Mouse (Mus musculus) forebrain, embryonic 11.5 days (tissue): ENCODE data around the gene Ppp6r1. TPM values are rescaled to one million over a fixed set of nuclear protein-coding genes. Genes with fewer than 3 reads are reported as not detected.
A peak's percentile ranks its signal among the peaks of the same experiment; 100 is the strongest.

ENCODE experiments used
- ATAC-seq: fragments of 200-750 bp; cut with Nextera tagmentation; replicated peaks from 2 replicates; pipeline ENCODE4 v1.8.0; 2017; ENCODE audit warnings: moderate TSS enrichment; ENCODE audit not compliant: low FRiP score
- DNase-seq: peaks from one replicate; pipeline ENCODE4 v3.0.0-alpha.2; 2017; ENCODE audit warnings: low spot score
- H3K27ac ChIP-seq: fragments of 300-500 bp; sonication (generic); 2 replicates; pipeline ENCODE4 v1.5.1; 2014; ENCODE audit warnings: low read depth, low read length
- H3K27me3 ChIP-seq: fragments of 300-500 bp; sonication (generic); 2 replicates; pipeline ENCODE4 v1.6.1; 2014; ENCODE audit warnings: mild to moderate bottlenecking, low read length, mixed read lengths; ENCODE audit not compliant: control insufficient read depth, insufficient read depth
- H3K36me3 ChIP-seq: fragments of 300-500 bp; sonication (generic); 2 replicates; pipeline ENCODE4 v1.6.1; 2014; ENCODE audit warnings: mild to moderate bottlenecking, low read length, moderate library complexity, mixed read lengths; ENCODE audit not compliant: control insufficient read depth, insufficient read depth
- H3K4me1 ChIP-seq: fragments of 300-500 bp; sonication (generic); replicated peaks from 2 replicates; pipeline ENCODE4 v1.6.1; 2014; ENCODE audit warnings: low read length, mixed read lengths; ENCODE audit not compliant: control insufficient read depth, insufficient read depth
- H3K4me2 ChIP-seq: fragments of 300-500 bp; sonication (generic); 2 replicates; pipeline ENCODE4 v1.6.1; 2014; ENCODE audit warnings: low read depth, mild to moderate bottlenecking, low read length, moderate library complexity, mixed read lengths; ENCODE audit not compliant: severe bottlenecking
- H3K4me3 ChIP-seq: fragments of 300-500 bp; sonication (generic); 2 replicates; pipeline ENCODE4 v1.5.1; 2014; ENCODE audit warnings: low read depth, low read length
- H3K9ac ChIP-seq: fragments of 300-500 bp; sonication (generic); 2 replicates; pipeline ENCODE4 v1.6.1; 2014; ENCODE audit warnings: low read length
- H3K9me3 ChIP-seq: fragments of 300-500 bp; sonication (generic); 2 replicates; pipeline ENCODE4 v1.6.1; 2016; ENCODE audit warnings: low read length, mixed read lengths; ENCODE audit not compliant: control insufficient read depth
- WGBS: fragments of 180-500 bp; shearing (Covaris S2); extraction: QIAGEN DNeasy Blood & Tissue Kit; methylation state at CpG from one replicate; pipeline ENCODE4 v1.1.7; 2014; 5-methylcytosine and 5-hydroxymethylcytosine counted together
- polyA plus RNA-seq: library from polyadenylated mRNA; unstranded; fragments of >200 nt; fragmentation: Nextera tagmentation; extraction: Ambion mirVana; gene quantifications from 2 replicates; pipeline ENCODE4 v1.2.1, GENCODE M21; 2014

Gene Ppp6r1
- polyA plus RNA-seq, 1 experiment from 2014 or later, result 7.1 TPM

- 93% methylated on average over 7 of the region's 7 CpGs for WGBS
- no peak for ATAC-seq
- peak; percentile 19 for DNase-seq
- Histone ChIP-seq H3K9me3 (no peaks in the 10 kb centered on the region), H3K4me1 (no peaks in the 10 kb centered on the region), H3K36me3 (peaks cover 14% of the 10 kb centered on the region), H3K4me3 (no peak overlapping the region), H3K27ac (no peak overlapping the region), H3K27me3 (no peaks in the 10 kb centered on the region), H3K4me2 (no peak overlapping the region), H3K9ac (no peak overlapping the region)
Observed at GRCm38 (mm10) chr7:4641956-4642355, 16.9 kb downstream of the Ppp6r1 start.

GRCm38 (mm10) chr7:4641155-4641554 is 17.7 kb downstream of the Ppp6r1 start:
- H3K4me2 ChIP-seq, result no peak overlapping the region
- WGBS, result 80% methylated on average over 11 of the region's 11 CpGs
- no peaks in the 10 kb centered on the region for H3K4me1 ChIP-seq
- H3K4me3 ChIP-seq, result no peak overlapping the region
- ATAC-seq (no peak), DNase-seq (peak; percentile 47)
- H3K9me3 ChIP-seq, result no peaks in the 10 kb centered on the region
- H3K9ac ChIP-seq, result no peak overlapping the region
- H3K27ac ChIP-seq, result no peak overlapping the region
- peaks cover 14% of the 10 kb centered on the region for H3K36me3 ChIP-seq
- H3K27me3 ChIP-seq, result no peaks in the 10 kb centered on the region

GRCm38 (mm10) chr7:4636179-4636578 is 22.6 kb downstream of the Ppp6r1 start:
- 87% methylated on average over 4 of the region's 4 CpGs for WGBS
- Histone ChIP-seq H3K27me3 (no peaks in the 10 kb centered on the region), H3K27ac (no peak overlapping the region), H3K9ac (no peak overlapping the region), H3K36me3 (peaks cover 11% of the 10 kb centered on the region), H3K4me3 (no peak overlapping the region), H3K9me3 (no peaks in the 10 kb centered on the region), H3K4me2 (no peak overlapping the region), H3K4me1 (no peaks in the 10 kb centered on the region)
- ATAC-seq (no peak), DNase-seq (no peak)

- Histone ChIP-seq H3K4me3 (no peak within 1 kb of the TSS), H3K36me3 (peaks cover 10% of the 10 kb centered on the region), H3K9ac (no peak within 1 kb of the TSS), H3K27me3 (no peaks in the 10 kb centered on the region), H3K4me1 (no peaks in the 10 kb centered on the region), H3K27ac (no peak within 1 kb of the TSS), H3K4me2 (no peak within 1 kb of the TSS), H3K9me3 (no peaks in the 10 kb centered on the region)
- no peak for DNase-seq
- ATAC-seq, result no peak
- 89% methylated on average over 4 of the region's 4 CpGs for WGBS
Observed at GRCm38 (mm10) chr7:4631031-4631430, 27.8 kb downstream of the Ppp6r1 start, which contains the start of gene Tmem86b. Tmem86b (minus strand) TSS chr7:4631422.

- Histone ChIP-seq H3K27ac (no peak overlapping the region), H3K4me2 (no peak overlapping the region), H3K9me3 (no peaks in the 10 kb centered on the region), H3K27me3 (no peaks in the 10 kb centered on the region), H3K36me3 (peaks cover 10% of the 10 kb centered on the region), H3K4me3 (no peak overlapping the region), H3K4me1 (no peaks in the 10 kb centered on the region), H3K9ac (no peak overlapping the region)
- WGBS, result 87% methylated on average over 1 of the region's 1 CpGs
- ATAC-seq (no peak), DNase-seq (no peak)
Observed at GRCm38 (mm10) chr7:4630198-4630597, 28.6 kb downstream of the Ppp6r1 start.

GRCm38 (mm10) chr7:4629586-4629985 is 29.2 kb downstream of the Ppp6r1 start:
- Histone ChIP-seq H3K27me3 (no peaks in the 10 kb centered on the region), H3K4me1 (no peaks in the 10 kb centered on the region), H3K4me3 (no peak overlapping the region), H3K27ac (no peak overlapping the region), H3K9ac (no peak overlapping the region), H3K9me3 (no peaks in the 10 kb centered on the region), H3K36me3 (peaks cover 10% of the 10 kb centered on the region), H3K4me2 (no peak overlapping the region)
- WGBS, result 86% methylated on average over 5 of the region's 5 CpGs
- DNase-seq, result no peak
- no peak for ATAC-seq

- H3K9ac ChIP-seq, result no peak overlapping the region
- H3K4me1 ChIP-seq, result no peaks in the 10 kb centered on the region
- H3K27me3 ChIP-seq, result no peaks in the 10 kb centered on the region
- H3K4me3 ChIP-seq, result no peak overlapping the region
- WGBS, result 94% methylated on average over 2 of the region's 2 CpGs
- peaks cover 2% of the 10 kb centered on the region; the same call in 1 of the 2 replicates for H3K36me3 ChIP-seq
- H3K27ac ChIP-seq, result no peak overlapping the region
- DNase-seq (no peak), ATAC-seq (no peak)
- H3K4me2 ChIP-seq, result no peak overlapping the region
- H3K9me3 ChIP-seq, result no peaks in the 10 kb centered on the region
Observed at GRCm38 (mm10) chr7:4625928-4626327, 32.9 kb downstream of the Ppp6r1 start.

- DNase-seq (no peak), ATAC-seq (no peak; the same call in 1 of the 2 replicates)
- no peaks in the 10 kb centered on the region for H3K4me1 ChIP-seq
- no peaks in the 10 kb centered on the region; the same call in 1 of the 2 replicates for H3K36me3 ChIP-seq
- no peak overlapping the region for H3K4me3 ChIP-seq
- H3K4me2 ChIP-seq, result no peak overlapping the region
- no peaks in the 10 kb centered on the region for H3K27me3 ChIP-seq
- WGBS, result 56% methylated on average over 1 of the region's 1 CpGs
- H3K9ac ChIP-seq, result no peak overlapping the region
- H3K9me3 ChIP-seq, result no peaks in the 10 kb centered on the region
- H3K27ac ChIP-seq, result no peak overlapping the region
Observed at GRCm38 (mm10) chr7:4624343-4624742, 34.5 kb downstream of the Ppp6r1 start.

- no peaks in the 10 kb centered on the region for H3K36me3 ChIP-seq
- WGBS, result 28% methylated on average over 4 of the region's 4 CpGs
- no peak overlapping the region for H3K4me3 ChIP-seq
- H3K4me2 ChIP-seq, result no peak overlapping the region
- no peaks in the 10 kb centered on the region for H3K9me3 ChIP-seq
- H3K9ac ChIP-seq, result no peak overlapping the region
- peak; percentile 46; the same call in 1 of the 2 replicates for ATAC-seq
- DNase-seq, result peak; percentile 66
- no peaks in the 10 kb centered on the region for H3K27me3 ChIP-seq
- no peak overlapping the region for H3K27ac ChIP-seq
- no peaks in the 10 kb centered on the region for H3K4me1 ChIP-seq
Observed at GRCm38 (mm10) chr7:4623544-4624189, 35.2 kb downstream of the Ppp6r1 start.
